ENCODE assay signal across 19 mouse cellular contexts in genomic region chr13:30523971-30524370, GRCm38 (mm10). TPM values are rescaled to one million over a fixed set of nuclear protein-coding genes. Genes with fewer than 3 reads are reported as not detected.
DNase-seq lines count a peak whose midpoint lies in the region; ATAC-seq and TF ChIP-seq lines count a peak whose summit lies in the region.
"Had no signal": no experiment of that assay in that cellular context is flagged by ENCODE, and none has a peak within 500 bp of the region (broad histone marks: within the 10 kb centered on the region; RNA-seq: fewer than 3 reads in every experiment).

No protein-coding gene starts in this region.

- no peak overlapping the region for H3K27ac ChIP-seq in kidney, adult 2 months (ENCODE audit: insufficient read depth, low read depth, low read length)
- H3K27ac ChIP-seq in intestine, embryonic 16.5 days (ENCODE audit: low read length): no peak overlapping the region
- H3K27ac ChIP-seq: embryonic facial prominence, embryonic 15.5 days; forebrain, embryonic 13.5 days; heart, embryonic 13.5 days; hindbrain, embryonic 13.5 days; intestine, embryonic 15.5 days; limb, embryonic 15.5 days; neural tube, embryonic 12.5 days had no signal

- no peaks in the 10 kb centered on the region for H3K36me3 ChIP-seq in kidney, adult 2 months (ENCODE audit: control insufficient read depth, insufficient read depth, low read length)
- no peaks in the 10 kb centered on the region for H3K36me3 ChIP-seq in intestine, embryonic 16.5 days (ENCODE audit: control insufficient read depth, insufficient read depth, low read length)
- H3K36me3 ChIP-seq: embryonic facial prominence, embryonic 15.5 days; hindbrain, embryonic 13.5 days; intestine, embryonic 15.5 days; limb, embryonic 15.5 days; neural tube, embryonic 12.5 days had no signal

- H3K27me3 ChIP-seq in kidney, adult 2 months (replicated peaks; ENCODE audit: control insufficient read depth, insufficient read depth, low read length): no peaks in the 10 kb centered on the region
- H3K27me3 ChIP-seq in intestine, embryonic 16.5 days (replicated peaks; ENCODE audit: control insufficient read depth, insufficient read depth, low read length): no peaks in the 10 kb centered on the region
- H3K27me3 ChIP-seq: embryonic facial prominence, embryonic 15.5 days; forebrain, embryonic 13.5 days; heart, embryonic 13.5 days; hindbrain, embryonic 13.5 days; intestine, embryonic 15.5 days; limb, embryonic 15.5 days; neural tube, embryonic 12.5 days; Patski had no signal

- no peaks in the 10 kb centered on the region for H3K9me3 ChIP-seq in intestine, embryonic 16.5 days (ENCODE audit: control insufficient read depth, low read length)
- H3K9me3 ChIP-seq: embryonic facial prominence, embryonic 15.5 days; forebrain, embryonic 13.5 days; heart, embryonic 13.5 days; hindbrain, embryonic 13.5 days; intestine, embryonic 15.5 days; limb, embryonic 15.5 days; neural tube, embryonic 12.5 days had no signal

- peak; percentile 22 for DNase-seq in kidney, adult 2 months
- DNase-seq in kidney, postnatal 14 days: no peak
- peak; percentile 45 for DNase-seq in gastrocnemius, adult 18-20 months (ENCODE audit: low spot score)
- DNase-seq in gastrocnemius, postnatal 25 days: peak; percentile 61
- peak; percentile 41 for DNase-seq in lung, postnatal 10 days
- no peak for DNase-seq in layer of hippocampus, postnatal 10 days (ENCODE audit: low spot score in 2 of 2)
- DNase-seq: cerebellum, adult 9-11 months; kidney, postnatal 25 days; liver, postnatal 0 days had no signal

- H3K9ac ChIP-seq in intestine, embryonic 16.5 days (ENCODE audit: low read depth, low read length): no peak overlapping the region
- H3K9ac ChIP-seq: embryonic facial prominence, embryonic 15.5 days; forebrain, embryonic 13.5 days; heart, embryonic 13.5 days; hindbrain, embryonic 13.5 days; intestine, embryonic 15.5 days; limb, embryonic 15.5 days; liver, postnatal 0 days; neural tube, embryonic 12.5 days had no signal

- H3K4me3 ChIP-seq in kidney, adult 2 months (ENCODE audit: insufficient read depth, low read depth, low read length): no peak overlapping the region
- H3K4me3 ChIP-seq in intestine, embryonic 16.5 days (ENCODE audit: low read length): no peak overlapping the region
- H3K4me3 ChIP-seq: embryonic facial prominence, embryonic 15.5 days; forebrain, embryonic 13.5 days; heart, embryonic 13.5 days; hindbrain, embryonic 13.5 days; intestine, embryonic 15.5 days; limb, embryonic 15.5 days; neural tube, embryonic 12.5 days had no signal

- H3K4me1 ChIP-seq in kidney, adult 2 months (ENCODE audit: control insufficient read depth, insufficient read depth, low read length): no peaks in the 10 kb centered on the region
- no peaks in the 10 kb centered on the region for H3K4me1 ChIP-seq in intestine, embryonic 16.5 days (ENCODE audit: control insufficient read depth, insufficient read depth, low read length)
- H3K4me1 ChIP-seq: embryonic facial prominence, embryonic 15.5 days; forebrain, embryonic 13.5 days; heart, embryonic 13.5 days; hindbrain, embryonic 13.5 days; intestine, embryonic 15.5 days; limb, embryonic 15.5 days; neural tube, embryonic 12.5 days had no signal

- no peak overlapping the region for H3K4me2 ChIP-seq in intestine, embryonic 16.5 days (ENCODE audit: low read depth, low read length)
- H3K4me2 ChIP-seq: embryonic facial prominence, embryonic 15.5 days; forebrain, embryonic 13.5 days; heart, embryonic 13.5 days; hindbrain, embryonic 13.5 days; intestine, embryonic 15.5 days; limb, embryonic 15.5 days; neural tube, embryonic 12.5 days had no signal

- ATAC-seq in intestine, embryonic 16.5 days: no peak
- ATAC-seq: forebrain, embryonic 13.5 days; liver, postnatal 0 days; midbrain, embryonic 16.5 days; Patski had no signal

- TF ChIP-seq CTCF in kidney, adult 2 months (conservative IDR thresholded peaks at IDR 0.05; ENCODE audit: insufficient read depth, insufficient read length, low read depth, low read length): no peak

- WGBS in kidney, adult 2 months: 84% methylated on average over 9 of the region's 9 CpGs
- 88% methylated on average over 9 of the region's 9 CpGs for WGBS in intestine, embryonic 16.5 days

- TF ChIP-seq POLR2A in kidney, adult 2 months (IDR thresholded peaks at IDR 0.05; ENCODE audit: low read depth, low read length): no peak

RNA-seq across cellular contexts. Expression of gene Uqcrfs1, which starts 21.2 kb away (rescaled TPM):
- polyA plus RNA-seq in kidney, adult 2 months (2012; rRNA removed): 441 and 479 TPM in 2 replicates
- 100 to 1,000 TPM; 472 to 526 TPM for total RNA-seq in gastrocnemius, adult 18-20 months (2021)
- 100 to 1,000 TPM; 580 to 597 TPM for total RNA-seq in gastrocnemius, postnatal 25 days (2021)
- polyA plus RNA-seq in intestine, embryonic 16.5 days (2015; fragmentation: Nextera tagmentation; extraction: Ambion mirVana): 434 and 446 TPM in 2 replicates
- total RNA-seq in layer of hippocampus, postnatal 10 days (2021): 100 to 1,000 TPM; 182 to 196 TPM

Comparison
In these comparisons a context has a peak if more than half of its experiments do, and no peak if none do; other contexts are left out.
1. DNase-seq: peak in kidney, adult 2 months (single experiment), gastrocnemius, adult 18-20 months (single experiment), gastrocnemius, postnatal 25 days (single experiment) and lung, postnatal 10 days (single experiment); none in kidney, postnatal 14 days (single experiment) and layer of hippocampus, postnatal 10 days (0 of 2).